Comparison of ENCODE assay signal across 13 mouse cellular contexts in the genomic region with DNA sequence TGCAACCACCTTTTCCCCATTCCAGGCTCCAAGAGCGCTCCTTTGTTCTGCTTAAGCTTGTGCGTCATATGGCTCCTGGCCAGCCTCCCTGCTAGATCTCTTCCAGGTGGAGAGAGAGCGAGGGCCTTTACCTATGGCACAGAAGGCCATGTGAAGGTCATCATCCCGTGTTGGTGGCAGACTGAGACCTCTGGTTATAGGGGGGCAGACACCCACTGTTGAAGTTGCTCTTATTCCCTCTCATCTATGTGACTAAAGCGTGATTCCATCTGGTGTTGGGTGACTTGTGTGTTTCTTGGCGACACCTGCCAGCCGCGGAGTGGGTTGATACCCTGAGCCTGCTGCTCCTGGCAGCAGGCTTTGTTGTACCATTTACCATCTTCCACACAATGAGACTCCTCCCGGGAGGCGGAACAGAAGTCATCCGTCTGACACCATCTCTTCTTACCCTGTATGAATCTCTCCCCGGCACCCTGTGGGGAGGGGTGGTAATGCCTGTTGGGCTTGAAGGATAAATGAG. TPM values are rescaled to one million over a fixed set of nuclear protein-coding genes. Genes with fewer than 3 reads are reported as not detected.
DNase-seq lines count a peak whose midpoint lies in the region; ATAC-seq lines count a peak whose summit lies in the region.
"Had no signal": no experiment of that assay in that cellular context is flagged by ENCODE, and none has a peak within 500 bp of the region (broad histone marks: within the 10 kb centered on the region; RNA-seq: fewer than 3 reads in every experiment).

No protein-coding gene starts in this region.

- H3K9ac ChIP-seq in embryonic facial prominence, embryonic 14.5 days (ENCODE audit: low read depth, low read length) = no peak overlapping the region
- H3K9ac ChIP-seq: stomach, embryonic 15.5 days had no signal

- no peaks in the 10 kb centered on the region for H3K4me1 ChIP-seq in embryonic facial prominence, embryonic 14.5 days (ENCODE audit: control insufficient read depth, insufficient read depth, low read length)
- H3K4me1 ChIP-seq in embryonic facial prominence, embryonic 10.5 days = peaks cover 28% of the 10 kb centered on the region
- H3K4me1 ChIP-seq: stomach, embryonic 15.5 days had no signal

- H3K27ac ChIP-seq in embryonic facial prominence, embryonic 14.5 days (replicated peaks; ENCODE audit: low read depth, low read length) = no peak overlapping the region
- H3K27ac ChIP-seq in embryonic facial prominence, embryonic 10.5 days (replicated peaks) = no peak overlapping the region
- H3K27ac ChIP-seq: stomach, embryonic 15.5 days had no signal

- no peak overlapping the region for H3K4me2 ChIP-seq in embryonic facial prominence, embryonic 14.5 days (ENCODE audit: low read depth, low read length)
- H3K4me2 ChIP-seq: midbrain, embryonic 11.5 days; stomach, embryonic 15.5 days had no signal

- no peaks in the 10 kb centered on the region for H3K36me3 ChIP-seq in embryonic facial prominence, embryonic 14.5 days (ENCODE audit: control insufficient read depth, insufficient read depth, low read length)
- no peaks in the 10 kb centered on the region for H3K36me3 ChIP-seq in embryonic facial prominence, embryonic 10.5 days (replicated peaks)
- H3K36me3 ChIP-seq: stomach, embryonic 15.5 days had no signal

- peak; percentile 69 for DNase-seq in embryonic facial prominence, embryonic 14.5 days (ENCODE audit: low spot score)
- no peak for DNase-seq in embryonic facial prominence, embryonic 10.5 days (ENCODE audit: low spot score)
- peak; percentile 30 for DNase-seq in cerebellum, adult 8-10 months
- peak; percentile 40 to 57 for DNase-seq in layer of hippocampus, adult 18-20 months (ENCODE audit: low spot score in 2 of 2)
- DNase-seq in left cerebral cortex, postnatal 36 days (ENCODE audit: low spot score in 2 of 2) = peak; percentile 49 to 68
- no peak for DNase-seq in heart, adult 8-10 months (ENCODE audit: low spot score)
- DNase-seq in ovary, postnatal 14 days (ENCODE audit: low spot score) = no peak
- no peak for DNase-seq in c-Kit-positive CD71-positive TER-119-positive erythroid progenitor cells, embryonic 14.5 days (ENCODE audit: low spot score)

- H3K9me3 ChIP-seq in embryonic facial prominence, embryonic 14.5 days (ENCODE audit: control insufficient read depth, low read length) = no peaks in the 10 kb centered on the region
- no peaks in the 10 kb centered on the region for H3K9me3 ChIP-seq in embryonic facial prominence, embryonic 10.5 days
- H3K9me3 ChIP-seq: stomach, embryonic 15.5 days had no signal

- H3K4me3 ChIP-seq in embryonic facial prominence, embryonic 14.5 days (ENCODE audit: low read depth, low read length) = no peak overlapping the region
- no peak overlapping the region for H3K4me3 ChIP-seq in embryonic facial prominence, embryonic 10.5 days
- H3K4me3 ChIP-seq: erythroblast, embryonic 14.5 days; stomach, embryonic 15.5 days had no signal

- peak; percentile 69 for ATAC-seq in embryonic facial prominence, embryonic 14.5 days (ENCODE audit: low read depth)

- intact Hi-C loops in left cerebral cortex, postnatal 36 days (cut with DNase I) = loop anchor here (5.0 kb wide), 2 partner anchors 63 to 118 kb away; no protein-coding TSS in a partner anchor

- H3K27me3 ChIP-seq in embryonic facial prominence, embryonic 14.5 days (replicated peaks; ENCODE audit: control insufficient read depth, insufficient read depth, low read length) = no peaks in the 10 kb centered on the region
- no peaks in the 10 kb centered on the region for H3K27me3 ChIP-seq in embryonic facial prominence, embryonic 10.5 days (replicated peaks; ENCODE audit: low read depth, poor library complexity, severe bottlenecking)
- H3K27me3 ChIP-seq: stomach, embryonic 15.5 days had no signal

- WGBS in embryonic facial prominence, embryonic 14.5 days = 69% methylated on average over 12 of the region's 12 CpGs
- whole genome bisulfite sequencing in embryonic facial prominence, embryonic 10.5 days = 81% methylated on average over 12 of the region's 12 CpGs

RNA-seq across cellular contexts. Expression of gene Tbc1d21, which starts 3.7 kb away (rescaled TPM):
- polyA plus RNA-seq in embryonic facial prominence, embryonic 14.5 days (2014; fragmentation: Nextera tagmentation; extraction: Ambion mirVana) = 0.13 TPM in 1 of 2 replicates, not detected in the other
- not detected in 2 replicates for polyA plus RNA-seq in embryonic facial prominence, embryonic 10.5 days (2016; fragmentation: Nextera tagmentation; extraction: Ambion mirVana)
- total RNA-seq in layer of hippocampus, adult 18-20 months (2021) = not detected
- total RNA-seq in left cerebral cortex, postnatal 36 days (2021) = not detected
- not detected for total RNA-seq in heart, adult 8-10 months (2022)
- polyA plus RNA-seq: erythroblast, embryonic 14.5 days; heart, postnatal 0 days; large intestine, adult 2 months; midbrain, embryonic 11.5 days; stomach, embryonic 15.5 days had no signal

Comparison
In these comparisons a context has a peak if more than half of its experiments do, and no peak if none do; other contexts are left out.
1. DNase-seq: peak in embryonic facial prominence, embryonic 14.5 days (single experiment), cerebellum, adult 8-10 months (single experiment), layer of hippocampus, adult 18-20 months (2 of 2) and left cerebral cortex, postnatal 36 days (2 of 2); none in embryonic facial prominence, embryonic 10.5 days (single experiment), heart, adult 8-10 months (single experiment), ovary, postnatal 14 days (single experiment) and c-Kit-positive CD71-positive TER-119-positive erythroid progenitor cells, embryonic 14.5 days (single experiment).